Mouse (Mus musculus) retina, postnatal 7 days (tissue): Measurements from ENCODE around the gene Chst15.

Experiments
- DNase-seq: peaks from one replicate; pipeline ENCODE4 v3.0.0-alpha.2; 2012; ENCODE audit warnings: low read depth, low spot score

Gene Chst15

DNA sequence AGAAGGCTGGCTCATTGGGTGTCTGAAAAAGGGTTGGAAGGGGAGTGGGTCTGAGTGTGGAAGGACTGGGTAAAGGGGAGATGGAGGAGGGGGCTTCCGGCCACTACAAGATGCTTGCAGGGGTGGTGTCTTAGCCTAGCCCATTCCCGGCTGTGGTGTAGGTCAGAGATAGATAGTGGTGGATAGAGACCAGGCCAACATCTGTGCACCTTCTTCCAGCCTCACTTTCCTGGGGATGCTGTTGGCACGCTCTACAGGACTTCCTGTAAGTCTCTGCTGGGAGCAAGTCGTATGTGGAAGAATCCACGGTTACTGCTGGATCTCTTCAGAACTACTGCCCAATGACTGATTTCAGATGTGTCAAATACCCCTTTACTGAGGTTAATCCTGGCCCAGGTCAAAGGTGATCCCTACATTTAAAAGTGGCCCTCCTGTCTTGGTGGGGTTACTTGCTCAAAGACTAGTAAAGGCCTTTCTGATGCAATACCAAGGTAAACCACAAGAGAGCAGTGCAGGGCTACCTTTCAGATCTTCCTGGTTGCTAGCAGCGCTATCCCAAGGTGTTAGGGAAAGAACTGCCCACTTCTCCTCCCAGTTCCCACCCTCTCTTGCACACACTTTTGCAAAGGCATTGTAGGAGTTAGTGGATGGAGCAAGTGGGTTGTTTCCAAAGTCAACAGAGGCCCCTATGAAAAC is 90.5 kb downstream of the Chst15 start:
- peak; percentile 81 for DNase-seq

DNA sequence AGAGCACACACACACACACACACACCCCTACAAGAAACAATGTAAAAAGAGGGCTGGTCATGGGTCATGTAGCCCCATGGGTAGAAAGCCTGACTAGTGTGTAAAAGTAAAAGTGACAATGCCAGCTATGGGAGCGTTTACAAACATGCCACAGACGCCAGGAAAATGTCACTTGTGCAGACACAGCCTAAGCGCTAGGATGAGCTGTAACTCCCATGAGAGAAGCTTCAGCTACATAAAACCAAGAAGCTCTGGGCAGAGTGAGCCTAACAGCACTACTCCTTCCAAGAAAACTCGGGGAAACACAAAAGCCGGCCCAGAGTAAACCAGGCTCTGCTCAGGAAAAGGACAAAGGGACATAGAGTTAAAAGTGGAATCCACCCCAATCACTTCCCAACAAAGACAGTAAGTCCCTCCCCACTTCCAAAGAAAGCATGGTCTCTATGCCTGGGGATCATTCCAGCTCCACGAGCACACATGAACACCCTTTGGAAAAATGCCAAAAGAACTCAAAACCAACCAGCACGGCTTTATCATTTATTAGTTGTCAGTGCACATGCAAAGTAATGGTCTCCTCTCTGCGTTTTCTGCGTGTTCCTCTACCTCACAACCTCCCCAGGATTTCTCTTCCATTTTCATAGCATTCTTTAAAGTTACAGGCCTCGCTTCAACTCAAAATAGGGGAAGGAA is 93.4 kb downstream of the Chst15 start:
- no peak for DNase-seq

GRCm38 (mm10) chr7:132214031-132214430 is 103.0 kb downstream of the Chst15 start:
- no peak for DNase-seq

DNA sequence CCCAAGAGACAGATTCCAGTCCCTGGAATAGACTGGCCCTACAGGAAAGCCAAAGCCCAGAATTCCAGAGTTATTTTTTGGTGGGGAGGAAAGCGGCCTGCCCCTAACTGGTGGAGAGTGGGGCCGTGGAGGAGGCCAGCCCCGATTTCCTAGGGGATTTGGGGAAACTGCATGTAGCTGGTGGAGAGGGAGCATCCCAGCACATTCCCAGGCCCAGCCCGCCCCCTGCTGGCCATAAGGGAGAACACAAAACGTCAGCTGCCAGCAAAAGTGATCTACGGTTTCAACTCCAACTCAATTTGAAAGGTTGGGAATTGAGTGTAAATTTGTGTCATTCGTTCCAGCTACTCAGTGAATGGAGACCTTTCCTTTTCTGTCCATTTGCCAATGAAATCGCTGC is 103.6 kb downstream of the Chst15 start:
- peak; percentile 51 for DNase-seq

DNA sequence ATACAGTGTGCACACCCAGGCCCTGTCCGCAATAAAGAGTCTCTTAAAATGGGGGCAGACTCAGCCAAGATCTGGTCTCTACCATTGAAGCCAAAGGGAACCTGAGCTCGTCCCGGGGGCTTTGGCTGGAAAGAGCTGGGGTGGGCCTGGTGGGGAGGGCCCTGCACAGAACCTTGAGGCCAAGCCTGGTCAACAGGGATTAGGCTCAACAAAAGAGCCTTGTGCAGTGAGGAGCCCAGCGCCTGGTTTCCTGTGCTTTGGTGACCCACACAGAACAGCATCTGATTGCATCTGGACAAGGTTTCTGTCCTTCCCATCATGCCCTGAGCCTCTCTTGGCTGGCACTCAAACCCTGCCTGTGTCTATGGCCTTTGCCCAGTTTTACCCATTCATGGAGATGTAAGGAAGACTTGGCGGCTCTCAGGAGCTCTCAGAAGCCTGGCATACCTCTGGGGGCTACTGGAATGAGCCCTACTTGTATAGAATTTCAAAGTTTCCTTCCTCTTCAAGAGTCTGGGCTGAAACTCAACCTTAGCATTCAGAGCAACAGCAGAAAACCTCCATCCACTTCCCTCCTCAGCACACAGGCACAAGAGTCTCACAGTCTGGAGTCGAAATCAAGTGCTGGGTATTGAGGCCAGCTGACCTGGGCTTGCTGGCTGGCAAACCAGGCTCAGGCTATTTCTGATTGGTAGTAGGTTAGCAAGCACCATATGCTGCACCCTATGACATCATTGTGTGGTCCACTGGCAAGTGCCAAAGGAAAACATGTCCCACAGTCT is 104.9 kb downstream of the Chst15 start:
- DNase-seq: no peak

DNA sequence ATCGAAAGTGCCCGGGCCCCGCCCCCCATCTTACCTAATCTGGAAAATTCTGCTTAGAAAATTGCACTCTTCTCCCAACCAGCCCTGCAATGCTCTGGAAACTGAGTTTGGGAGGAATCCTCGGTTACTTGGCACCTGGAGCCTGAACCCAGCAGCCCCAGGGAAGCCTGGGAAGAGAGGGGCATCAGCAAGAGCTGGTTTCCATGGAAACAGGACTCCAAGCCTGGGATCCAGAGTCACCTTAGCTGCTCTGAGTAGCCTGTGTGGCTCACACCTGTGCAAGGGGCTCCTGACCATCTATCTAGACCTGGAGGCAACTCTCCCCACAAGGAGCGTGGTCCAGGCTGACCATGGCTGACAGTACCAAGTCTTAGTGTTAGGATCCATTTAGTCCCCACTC is 106.4 kb downstream of the Chst15 start:
- DNase-seq: no peak

DNA sequence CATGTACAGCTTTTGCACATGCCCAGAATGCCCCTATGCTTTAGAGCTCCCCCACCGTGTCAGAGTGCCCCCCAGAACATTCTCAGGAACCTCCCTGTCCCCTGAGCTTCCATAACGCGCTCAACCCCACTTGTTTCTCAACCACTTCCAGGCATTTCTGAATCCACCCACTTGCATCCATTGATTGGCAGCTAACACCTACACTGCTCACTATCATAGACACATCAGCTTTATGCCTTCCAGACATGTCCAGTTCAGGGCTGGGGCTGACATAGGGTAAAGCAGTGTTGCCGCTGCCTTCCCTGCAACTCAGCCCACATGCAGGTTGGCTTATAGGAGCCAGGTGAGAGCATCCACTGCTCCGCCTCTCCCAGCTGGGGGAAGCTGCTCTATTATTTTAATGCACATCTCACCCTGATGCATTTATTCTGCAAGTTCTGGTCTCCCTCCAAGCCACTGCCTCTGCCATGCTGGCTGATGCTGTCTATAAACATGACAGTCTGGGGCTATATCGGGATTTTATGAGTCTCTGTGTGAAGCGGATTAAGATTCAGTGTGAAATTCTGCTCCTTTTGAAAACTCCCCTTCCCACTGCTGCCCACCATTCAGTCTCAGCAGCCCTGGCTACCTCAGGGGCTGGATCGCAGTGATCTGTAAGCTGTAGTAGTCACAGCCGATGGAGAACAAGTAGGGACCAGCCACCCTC is 107.9 kb downstream of the Chst15 start:
- no peak for DNase-seq

- no peak for DNase-seq
These were observed 112.9 kb downstream of the Chst15 start for GRCm38 (mm10) chr7:132204073-132204612.

- no peak for DNase-seq
These were observed 117.3 kb downstream of the Chst15 start for GRCm38 (mm10) chr7:132199686-132200085.

- no peak for DNase-seq
These were observed 118.2 kb downstream of the Chst15 start for GRCm38 (mm10) chr7:132198806-132199205.

DNA sequence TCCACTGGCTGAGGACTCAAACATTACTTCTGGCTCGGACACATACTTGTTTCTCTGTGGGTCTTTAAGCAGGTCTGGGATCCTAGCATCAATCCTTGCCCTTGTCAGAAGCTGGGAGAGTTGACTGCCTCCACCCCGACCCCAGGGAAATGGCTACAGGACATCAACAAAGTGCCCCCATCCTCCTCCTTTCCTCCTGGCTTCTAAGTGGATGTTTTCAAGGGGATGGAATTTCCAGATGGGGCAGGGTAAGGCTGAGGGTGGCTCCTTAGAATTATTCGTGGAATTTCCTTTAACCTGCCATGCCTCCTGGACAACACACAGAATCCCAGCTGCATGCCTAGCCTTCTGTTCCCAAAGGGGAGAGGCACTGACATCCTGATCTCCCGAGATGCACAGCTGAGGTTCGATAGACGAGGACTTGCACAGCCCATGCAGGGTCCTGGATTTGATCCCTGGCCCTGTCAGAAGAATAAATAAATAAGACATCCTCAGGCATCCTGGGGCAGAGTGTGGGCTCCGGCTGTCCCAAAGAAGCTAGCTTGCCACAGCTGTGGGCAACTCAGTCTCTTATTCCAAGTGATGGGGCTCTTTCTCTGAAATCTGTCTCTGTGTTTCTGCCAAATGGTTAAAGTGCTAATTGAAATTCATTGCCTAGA is 119.1 kb downstream of the Chst15 start:
- DNase-seq: no peak

GRCm38 (mm10) chr7:132196581-132196980 is 120.4 kb downstream of the Chst15 start:
- no peak for DNase-seq

GRCm38 (mm10) chr7:132193606-132194005 is 123.4 kb downstream of the Chst15 start:
- DNase-seq: no peak

DNA sequence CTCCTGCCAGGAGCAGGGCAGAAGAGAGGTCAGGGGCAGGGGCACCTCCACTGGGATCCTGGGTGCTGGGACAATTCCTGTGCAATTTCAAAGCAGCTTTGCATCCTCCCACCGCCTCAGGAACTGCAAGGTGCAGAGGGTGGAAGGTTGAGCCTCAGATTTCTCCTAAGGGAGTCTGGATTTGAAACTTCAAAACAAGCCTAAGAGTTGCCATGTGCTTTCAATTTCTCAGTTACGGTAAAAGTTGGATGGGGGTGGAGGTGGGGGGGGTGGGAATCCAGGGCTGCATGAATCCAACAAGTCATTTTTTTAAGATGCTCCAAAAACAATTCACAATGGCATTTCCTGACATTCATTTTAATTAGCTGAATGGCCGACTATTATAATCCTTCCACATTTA is 129.6 kb downstream of the Chst15 start:
- DNase-seq: no peak
